Mouse (Mus musculus): ENCODE measurements around the gene Il20ra. TPM values are rescaled to one million over a fixed set of nuclear protein-coding genes. Genes with fewer than 3 reads are reported as not detected.
A peak's percentile ranks its signal among the peaks of the same experiment; 100 is the strongest.

Gene Il20ra
- total and polyA plus RNA-seq, 2 experiments from 2014 or later: not detected

DNA sequence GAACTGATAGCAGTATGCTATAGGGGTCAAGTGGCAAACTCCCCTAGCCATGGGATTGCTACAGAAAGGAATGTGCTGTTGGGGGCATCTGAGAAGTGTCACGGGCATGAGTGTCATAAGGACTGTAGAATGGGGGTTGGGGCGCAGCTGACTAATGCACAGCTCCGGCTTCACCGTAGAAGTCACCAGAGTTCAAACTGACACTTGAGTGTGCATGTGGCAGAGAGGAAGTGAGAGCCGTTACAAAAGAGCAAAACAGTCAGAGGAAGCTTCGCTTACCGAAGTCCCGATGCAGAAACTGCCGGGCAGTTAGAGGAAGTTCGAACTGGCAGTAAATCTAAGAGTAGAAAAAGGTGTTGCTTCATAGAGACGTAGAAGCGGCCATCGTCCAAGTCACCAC, 20.6 kb upstream of the Il20ra start:
- Histone ChIP-seq H3K4me3 (ENCODE audit: low read depth, low read length) (no peak overlapping the region), H3K27me3 (ENCODE audit: control insufficient read depth, insufficient read depth, low read length) (no peaks in the 10 kb centered on the region), H3K4me1 (ENCODE audit: control insufficient read depth, insufficient read depth) (no peaks in the 10 kb centered on the region), H3K9ac (replicated peaks; ENCODE audit: low read depth, low read length) (no peak overlapping the region), H3K36me3 (replicated peaks; ENCODE audit: control insufficient read depth, insufficient read depth, low read length) (no peaks in the 10 kb centered on the region), H3K4me2 (ENCODE audit: low read depth, low read length) (peak overlapping the region; percentile 22; the same call in 1 of the 2 replicates), H3K9me3 (replicated peaks; ENCODE audit: control insufficient read depth, low read length) (no peaks in the 10 kb centered on the region), H3K27ac (ENCODE audit: low read depth) (peak overlapping the region; percentile 75; the same call in 1 of the 2 replicates)
- ATAC-seq (ENCODE audit: insufficient read depth, low read depth): no peak
- 37% methylated on average over 13 of the region's 13 CpGs for WGBS
- TF ChIP-seq EP300 (IDR thresholded peaks at IDR 0.05; ENCODE audit: low read depth) (no peak), CTCF (IDR thresholded peaks at IDR 0.05; ENCODE audit: low read depth) (no peak)
- peak; percentile 29 for DNase-seq (ENCODE audit: low spot score)

DNA sequence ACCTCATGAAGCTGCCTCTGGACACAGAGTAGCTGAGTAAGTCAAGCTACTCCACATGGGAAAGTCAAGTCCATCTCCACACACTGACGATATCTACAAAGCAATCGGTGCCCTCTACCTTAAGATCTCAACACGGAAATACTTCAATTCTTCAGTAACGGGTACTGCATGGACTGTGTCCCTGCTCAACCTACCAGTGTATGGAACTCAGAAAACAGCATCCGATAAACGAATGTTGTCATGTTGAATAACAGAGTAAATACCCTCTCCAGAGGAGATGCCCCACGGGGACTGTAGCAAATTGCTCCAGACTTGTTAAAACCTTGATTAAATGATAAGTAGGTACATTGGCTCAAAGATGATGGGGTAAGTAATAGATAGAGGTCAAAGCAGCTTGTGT, 20.0 kb upstream of the Il20ra start:
- Histone ChIP-seq H3K4me3 (ENCODE audit: low read depth, low read length) (no peak overlapping the region), H3K4me1 (ENCODE audit: control insufficient read depth, insufficient read depth) (no peaks in the 10 kb centered on the region), H3K27me3 (ENCODE audit: control insufficient read depth, insufficient read depth, low read length) (no peaks in the 10 kb centered on the region), H3K36me3 (replicated peaks; ENCODE audit: control insufficient read depth, insufficient read depth, low read length) (no peaks in the 10 kb centered on the region), H3K27ac (ENCODE audit: low read depth) (peak overlapping the region; percentile 75; the same call in 1 of the 2 replicates), H3K4me2 (ENCODE audit: low read depth, low read length) (peak overlapping the region; percentile 22; the same call in 1 of the 2 replicates), H3K9me3 (replicated peaks; ENCODE audit: control insufficient read depth, low read length) (no peaks in the 10 kb centered on the region), H3K9ac (replicated peaks; ENCODE audit: low read depth, low read length) (no peak overlapping the region)
- no peak for DNase-seq (ENCODE audit: low spot score)
- ATAC-seq (ENCODE audit: insufficient read depth, low read depth): no peak
- 81% methylated on average over 7 of the region's 7 CpGs for WGBS
- no peak for TF ChIP-seq EP300 (IDR thresholded peaks at IDR 0.05; ENCODE audit: low read depth)
- no peak for TF ChIP-seq CTCF (IDR thresholded peaks at IDR 0.05; ENCODE audit: low read depth)

GRCm38 (mm10) chr10:19692988-19693387, 19.4 kb upstream of the Il20ra start:
- Histone ChIP-seq H3K4me2 (ENCODE audit: low read depth, low read length) (peak overlapping the region; percentile 9; the same call in 1 of the 2 replicates), H3K36me3 (replicated peaks; ENCODE audit: control insufficient read depth, insufficient read depth, low read length) (no peaks in the 10 kb centered on the region), H3K4me1 (ENCODE audit: control insufficient read depth, insufficient read depth) (no peaks in the 10 kb centered on the region), H3K9me3 (replicated peaks; ENCODE audit: control insufficient read depth, low read length) (no peaks in the 10 kb centered on the region), H3K4me3 (ENCODE audit: low read depth, low read length) (no peak overlapping the region), H3K9ac (replicated peaks; ENCODE audit: low read depth, low read length) (no peak overlapping the region), H3K27me3 (ENCODE audit: control insufficient read depth, insufficient read depth, low read length) (no peaks in the 10 kb centered on the region), H3K27ac (ENCODE audit: low read depth) (peak overlapping the region; percentile 75; the same call in 1 of the 2 replicates)
- TF ChIP-seq EP300 (IDR thresholded peaks at IDR 0.05; ENCODE audit: low read depth) (no peak), CTCF (IDR thresholded peaks at IDR 0.05; ENCODE audit: low read depth) (peak; percentile 80)
- WGBS: 36% methylated on average over 8 of the region's 8 CpGs
- DNase-seq (ENCODE audit: low spot score) (peak; percentile 74), ATAC-seq (ENCODE audit: insufficient read depth, low read depth) (peak; percentile 75)

DNA sequence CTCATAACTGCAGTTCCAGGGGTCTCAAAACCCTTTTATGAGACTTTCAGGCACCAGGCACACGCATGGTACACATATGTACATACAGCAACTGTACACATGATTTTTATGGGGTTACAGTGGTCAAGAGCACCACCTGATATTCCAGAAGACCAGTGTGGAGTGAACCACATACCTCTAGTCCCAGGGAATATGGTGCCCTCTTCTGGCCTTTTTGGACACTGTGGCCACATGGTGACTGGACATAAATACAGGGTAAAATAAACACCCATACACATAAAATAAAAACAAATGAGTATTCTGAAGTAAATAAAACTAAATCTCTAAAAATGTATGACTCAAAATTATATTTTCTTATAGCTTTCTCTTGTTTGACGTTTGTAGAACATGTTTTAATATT, 18.7 kb upstream of the Il20ra start:
- no peak overlapping the region for H3K4me2 ChIP-seq (ENCODE audit: low read depth, low read length)
- H3K4me3 ChIP-seq (ENCODE audit: low read depth, low read length): no peak overlapping the region
- H3K9me3 ChIP-seq (replicated peaks; ENCODE audit: control insufficient read depth, low read length): no peaks in the 10 kb centered on the region
- no peaks in the 10 kb centered on the region for H3K4me1 ChIP-seq (ENCODE audit: control insufficient read depth, insufficient read depth)
- DNase-seq (ENCODE audit: low spot score) (no peak), ATAC-seq (ENCODE audit: insufficient read depth, low read depth) (no peak)
- TF ChIP-seq CTCF (IDR thresholded peaks at IDR 0.05; ENCODE audit: low read depth) (peak; percentile 37), EP300 (IDR thresholded peaks at IDR 0.05; ENCODE audit: low read depth) (no peak)
- H3K27me3 ChIP-seq (ENCODE audit: control insufficient read depth, insufficient read depth, low read length): no peaks in the 10 kb centered on the region
- no peak overlapping the region for H3K9ac ChIP-seq (replicated peaks; ENCODE audit: low read depth, low read length)
- H3K27ac ChIP-seq (ENCODE audit: low read depth): no peak overlapping the region
- 61% methylated on average over 2 of the region's 2 CpGs for WGBS
- H3K36me3 ChIP-seq (replicated peaks; ENCODE audit: control insufficient read depth, insufficient read depth, low read length): no peaks in the 10 kb centered on the region

GRCm38 (mm10) chr10:19699331-19699730, 13.0 kb upstream of the Il20ra start:
- WGBS: 68% methylated on average over 1 of the region's 1 CpGs
- Histone ChIP-seq H3K4me2 (ENCODE audit: low read depth, low read length) (no peak overlapping the region), H3K9me3 (replicated peaks; ENCODE audit: control insufficient read depth, low read length) (no peaks in the 10 kb centered on the region), H3K4me1 (ENCODE audit: control insufficient read depth, insufficient read depth) (no peaks in the 10 kb centered on the region), H3K27me3 (ENCODE audit: control insufficient read depth, insufficient read depth, low read length) (no peaks in the 10 kb centered on the region), H3K9ac (replicated peaks; ENCODE audit: low read depth, low read length) (no peak overlapping the region), H3K4me3 (ENCODE audit: low read depth, low read length) (no peak overlapping the region), H3K27ac (ENCODE audit: low read depth) (no peak overlapping the region), H3K36me3 (replicated peaks; ENCODE audit: control insufficient read depth, insufficient read depth, low read length) (no peaks in the 10 kb centered on the region)
- TF ChIP-seq EP300 (IDR thresholded peaks at IDR 0.05; ENCODE audit: low read depth) (no peak), CTCF (IDR thresholded peaks at IDR 0.05; ENCODE audit: low read depth) (no peak)
- ATAC-seq (ENCODE audit: insufficient read depth, low read depth) (no peak), DNase-seq (ENCODE audit: low spot score) (no peak)

DNA sequence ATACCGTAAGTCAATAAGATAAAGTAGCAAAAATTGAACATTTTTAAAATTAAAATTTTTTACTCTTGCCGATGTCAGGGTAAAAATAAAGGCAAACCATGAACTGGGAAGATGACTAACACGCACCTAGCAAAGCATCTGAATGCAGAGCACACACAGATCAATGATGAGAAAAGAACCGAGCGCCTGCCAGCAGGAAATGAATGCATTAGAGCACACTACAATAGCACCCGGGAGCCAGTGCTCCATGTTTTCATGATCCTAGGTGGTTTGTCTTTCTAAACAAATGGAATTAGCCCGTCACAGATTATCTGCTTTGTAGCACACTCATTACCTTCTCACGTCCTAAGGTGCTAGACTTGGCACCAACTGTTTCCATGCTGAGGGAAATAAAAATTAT, 7.9 kb upstream of the Il20ra start:
- Histone ChIP-seq H3K9me3 (replicated peaks; ENCODE audit: control insufficient read depth, low read length) (no peaks in the 10 kb centered on the region), H3K4me2 (ENCODE audit: low read depth, low read length) (no peak overlapping the region), H3K4me3 (ENCODE audit: low read depth, low read length) (no peak overlapping the region), H3K9ac (replicated peaks; ENCODE audit: low read depth, low read length) (no peak overlapping the region), H3K27ac (ENCODE audit: low read depth) (no peak overlapping the region), H3K36me3 (replicated peaks; ENCODE audit: control insufficient read depth, insufficient read depth, low read length) (no peaks in the 10 kb centered on the region), H3K4me1 (ENCODE audit: control insufficient read depth, insufficient read depth) (no peaks in the 10 kb centered on the region), H3K27me3 (ENCODE audit: control insufficient read depth, insufficient read depth, low read length) (no peaks in the 10 kb centered on the region)
- 68% methylated on average over 8 of the region's 8 CpGs for WGBS
- no peak for TF ChIP-seq CTCF (IDR thresholded peaks at IDR 0.05; ENCODE audit: low read depth)
- no peak for TF ChIP-seq EP300 (IDR thresholded peaks at IDR 0.05; ENCODE audit: low read depth)
- DNase-seq (ENCODE audit: low spot score) (no peak), ATAC-seq (ENCODE audit: insufficient read depth, low read depth) (no peak)
